Mouse (Mus musculus): ENCODE data around the gene Col5a1. TPM values are rescaled to one million over a fixed set of nuclear protein-coding genes. Genes with fewer than 3 reads are reported as not detected.

Col5a1 gene
- polyA plus RNA-seq, 1 experiment from 2014 or later, result 83.2 TPM

- no peaks in the 10 kb centered on the region for H3K27me3 ChIP-seq (ENCODE audit: insufficient read depth, low read length)
- H3K4me2 ChIP-seq, result no peak overlapping the region
- WGBS, result 80% methylated on average over 6 of the region's 6 CpGs
- peak; percentile 19; the same call in 1 of the 2 replicates for TF ChIP-seq CTCF (IDR thresholded peaks at IDR 0.05; ENCODE audit: low read depth)
- H3K9ac ChIP-seq, result no peak overlapping the region
- H3K9me3 ChIP-seq (ENCODE audit: low read depth, low read length), result no peaks in the 10 kb centered on the region
- peaks cover 61% of the 10 kb centered on the region for H3K36me3 ChIP-seq (ENCODE audit: insufficient read depth)
- H3K27ac ChIP-seq (ENCODE audit: low read depth), result no peak overlapping the region
- ATAC-seq (ENCODE audit: insufficient read depth) (no peak), DNase-seq (no peak)
- peaks cover 30% of the 10 kb centered on the region for H3K4me1 ChIP-seq (ENCODE audit: insufficient read depth)
- H3K4me3 ChIP-seq (ENCODE audit: low read depth, low read length), result no peak overlapping the region
These were observed 73.0 kb downstream of the Col5a1 start for GRCm38 (mm10) chr2:27959275-27959674.

GRCm38 (mm10) chr2:27961190-27961589 lies 75.0 kb downstream of the Col5a1 start:
- Histone ChIP-seq H3K4me1 (ENCODE audit: insufficient read depth) (peaks cover 16% of the 10 kb centered on the region), H3K27me3 (ENCODE audit: insufficient read depth, low read length) (no peaks in the 10 kb centered on the region), H3K4me2 (no peak overlapping the region), H3K27ac (ENCODE audit: low read depth) (no peak overlapping the region), H3K36me3 (ENCODE audit: insufficient read depth) (peaks cover 70% of the 10 kb centered on the region), H3K4me3 (ENCODE audit: low read depth, low read length) (no peak overlapping the region), H3K9ac (no peak overlapping the region), H3K9me3 (ENCODE audit: low read depth, low read length) (no peaks in the 10 kb centered on the region)
- WGBS, result 90% methylated on average over 2 of the region's 2 CpGs
- no peak for TF ChIP-seq CTCF (IDR thresholded peaks at IDR 0.05; ENCODE audit: low read depth)
- no peak for DNase-seq
- no peak for ATAC-seq (ENCODE audit: insufficient read depth)

- H3K4me1 ChIP-seq (ENCODE audit: insufficient read depth), result peaks cover 5% of the 10 kb centered on the region
- TF ChIP-seq CTCF (IDR thresholded peaks at IDR 0.05; ENCODE audit: low read depth), result no peak
- ATAC-seq (ENCODE audit: insufficient read depth) (no peak), DNase-seq (no peak)
- H3K9ac ChIP-seq, result no peak overlapping the region
- H3K36me3 ChIP-seq (ENCODE audit: insufficient read depth), result peaks cover 80% of the 10 kb centered on the region
- H3K4me2 ChIP-seq, result no peak overlapping the region
- no peaks in the 10 kb centered on the region for H3K27me3 ChIP-seq (ENCODE audit: insufficient read depth, low read length)
- no peaks in the 10 kb centered on the region for H3K9me3 ChIP-seq (ENCODE audit: low read depth, low read length)
- no peak overlapping the region for H3K4me3 ChIP-seq (ENCODE audit: low read depth, low read length)
- 82% methylated on average over 3 of the region's 3 CpGs for WGBS
- H3K27ac ChIP-seq (ENCODE audit: low read depth), result no peak overlapping the region
These were observed 76.2 kb downstream of the Col5a1 start for GRCm38 (mm10) chr2:27962406-27962805.

- 14% methylated on average over 6 of the region's 6 CpGs for WGBS
- no peak overlapping the region for H3K4me3 ChIP-seq (ENCODE audit: low read depth, low read length)
- TF ChIP-seq CTCF (IDR thresholded peaks at IDR 0.05; ENCODE audit: low read depth), result peak; percentile 85
- H3K4me2 ChIP-seq, result no peak overlapping the region
- DNase-seq, result peak; percentile 79
- H3K27me3 ChIP-seq (ENCODE audit: insufficient read depth, low read length), result no peaks in the 10 kb centered on the region
- ATAC-seq (ENCODE audit: insufficient read depth), result peak; percentile 54
- H3K4me1 ChIP-seq (ENCODE audit: insufficient read depth), result no peaks in the 10 kb centered on the region
- H3K9me3 ChIP-seq (ENCODE audit: low read depth, low read length), result no peaks in the 10 kb centered on the region
- H3K9ac ChIP-seq, result no peak overlapping the region
- H3K27ac ChIP-seq (ENCODE audit: low read depth), result no peak overlapping the region
- H3K36me3 ChIP-seq (ENCODE audit: insufficient read depth), result peaks cover 76% of the 10 kb centered on the region
These were observed 82.9 kb downstream of the Col5a1 start for GRCm38 (mm10) chr2:27969158-27969557.

GRCm38 (mm10) chr2:27973840-27974239 lies 87.6 kb downstream of the Col5a1 start:
- no peak overlapping the region for H3K4me3 ChIP-seq (ENCODE audit: low read depth, low read length)
- H3K9ac ChIP-seq, result no peak overlapping the region
- 55% methylated on average over 3 of the region's 3 CpGs for whole genome bisulfite sequencing
- no peak overlapping the region for H3K4me2 ChIP-seq
- DNase-seq, result peak; percentile 83
- no peaks in the 10 kb centered on the region for H3K4me1 ChIP-seq (ENCODE audit: insufficient read depth)
- no peak overlapping the region for H3K27ac ChIP-seq (ENCODE audit: low read depth)
- peak; percentile 86 for TF ChIP-seq CTCF (IDR thresholded peaks at IDR 0.05; ENCODE audit: low read depth)
- no peaks in the 10 kb centered on the region for H3K27me3 ChIP-seq (ENCODE audit: insufficient read depth, low read length)
- peaks cover 61% of the 10 kb centered on the region for H3K36me3 ChIP-seq (ENCODE audit: insufficient read depth)
- no peak for ATAC-seq (ENCODE audit: insufficient read depth)
- no peaks in the 10 kb centered on the region for H3K9me3 ChIP-seq (ENCODE audit: low read depth, low read length)

GRCm38 (mm10) chr2:27975786-27976185 lies 89.6 kb downstream of the Col5a1 start:
- DNase-seq (no peak), ATAC-seq (ENCODE audit: insufficient read depth) (no peak)
- Histone ChIP-seq H3K4me2 (no peak overlapping the region), H3K27ac (ENCODE audit: low read depth) (no peak overlapping the region), H3K4me1 (ENCODE audit: insufficient read depth) (no peaks in the 10 kb centered on the region), H3K9ac (no peak overlapping the region), H3K36me3 (ENCODE audit: insufficient read depth) (peaks cover 63% of the 10 kb centered on the region), H3K4me3 (ENCODE audit: low read depth, low read length) (no peak overlapping the region), H3K27me3 (ENCODE audit: insufficient read depth, low read length) (no peaks in the 10 kb centered on the region), H3K9me3 (ENCODE audit: low read depth, low read length) (no peaks in the 10 kb centered on the region)
- no peak for TF ChIP-seq CTCF (IDR thresholded peaks at IDR 0.05; ENCODE audit: low read depth)
- 59% methylated on average over 3 of the region's 3 CpGs for WGBS

GRCm38 (mm10) chr2:27976512-27976911 lies 90.3 kb downstream of the Col5a1 start:
- DNase-seq (no peak), ATAC-seq (ENCODE audit: insufficient read depth) (no peak)
- Histone ChIP-seq H3K4me3 (ENCODE audit: low read depth, low read length) (no peak overlapping the region), H3K9ac (no peak overlapping the region), H3K4me1 (ENCODE audit: insufficient read depth) (0 out of 2 replicates have a peak, but pooled peaks cover 4% of the 10 kb centered on the region), H3K27ac (ENCODE audit: low read depth) (no peak overlapping the region), H3K27me3 (ENCODE audit: insufficient read depth, low read length) (no peaks in the 10 kb centered on the region), H3K9me3 (ENCODE audit: low read depth, low read length) (no peaks in the 10 kb centered on the region), H3K4me2 (no peak overlapping the region), H3K36me3 (ENCODE audit: insufficient read depth) (peaks cover 59% of the 10 kb centered on the region)
- WGBS, result 70% methylated on average over 4 of the region's 4 CpGs
- TF ChIP-seq CTCF (IDR thresholded peaks at IDR 0.05; ENCODE audit: low read depth), result no peak

GRCm38 (mm10) chr2:27981066-27981465 lies 94.8 kb downstream of the Col5a1 start:
- Histone ChIP-seq H3K4me3 (ENCODE audit: low read depth, low read length) (no peak overlapping the region), H3K27me3 (ENCODE audit: insufficient read depth, low read length) (no peaks in the 10 kb centered on the region), H3K4me2 (no peak overlapping the region), H3K36me3 (ENCODE audit: insufficient read depth) (peaks cover 54% of the 10 kb centered on the region), H3K4me1 (ENCODE audit: insufficient read depth) (0 out of 2 replicates have a peak, but pooled peaks cover 7% of the 10 kb centered on the region), H3K9me3 (ENCODE audit: low read depth, low read length) (no peaks in the 10 kb centered on the region), H3K27ac (ENCODE audit: low read depth) (0 out of 2 replicates have a peak overlapping the region, but pooled peaks have one; percentile 38), H3K9ac (no peak overlapping the region)
- no peak for TF ChIP-seq CTCF (IDR thresholded peaks at IDR 0.05; ENCODE audit: low read depth)
- ATAC-seq (ENCODE audit: insufficient read depth) (no peak), DNase-seq (no peak)
- WGBS, result 80% methylated on average over 2 of the region's 2 CpGs
